Mouse (Mus musculus) hindbrain, embryonic 12.5 days (tissue): ENCODE measurements around the gene Rai14. TPM values are rescaled to one million over a fixed set of nuclear protein-coding genes. Genes with fewer than 3 reads are reported as not detected.

Experiments
- ATAC-seq: fragments of 200-750 bp; cut with Nextera tagmentation; 2 replicates; pipeline ENCODE4 v1.8.0; 2017; ENCODE audit warnings: moderate TSS enrichment; ENCODE audit not compliant: low FRiP score
- H3K27ac ChIP-seq: fragments of 300-500 bp; sonication (generic); 2 replicates; pipeline ENCODE4 v1.5.1; 2016; ENCODE audit warnings: mild to moderate bottlenecking
- H3K27me3 ChIP-seq: fragments of 300-500 bp; sonication (generic); 2 replicates; pipeline ENCODE4 v1.6.1; 2016; ENCODE audit warnings: mild to moderate bottlenecking
- H3K36me3 ChIP-seq: fragments of 300-500 bp; sonication (generic); 2 replicates; pipeline ENCODE4 v1.6.1; 2016; ENCODE audit warnings: mild to moderate bottlenecking
- H3K4me1 ChIP-seq: fragments of 300-500 bp; sonication (generic); 2 replicates; pipeline ENCODE4 v1.6.1; 2016
- H3K4me2 ChIP-seq: fragments of 300-500 bp; sonication (generic); replicated peaks from 2 replicates; pipeline ENCODE4 v1.6.1; 2016; ENCODE audit warnings: mild to moderate bottlenecking
- H3K4me3 ChIP-seq: fragments of 300-500 bp; sonication (generic); 2 replicates; pipeline ENCODE4 v1.5.1; 2016; ENCODE audit warnings: mild to moderate bottlenecking
- H3K9ac ChIP-seq: fragments of 300-500 bp; sonication (generic); 2 replicates; pipeline ENCODE4 v1.6.1; 2016; ENCODE audit warnings: mild to moderate bottlenecking, moderate library complexity
- H3K9me3 ChIP-seq: fragments of 300-500 bp; sonication (generic); replicated peaks from 2 replicates; pipeline ENCODE4 v1.6.1; 2016; ENCODE audit warnings: mild to moderate bottlenecking
- WGBS: fragments of 180-500 bp; shearing (Covaris S2); methylation state at CpG from one replicate; pipeline ENCODE4 v1.1.7; 2016; 5-methylcytosine and 5-hydroxymethylcytosine counted together
- polyA plus RNA-seq: library from polyadenylated mRNA; unstranded; fragments of >200 nt; fragmentation: Nextera tagmentation; extraction: Ambion mirVana; gene quantifications from 2 replicates; pipeline ENCODE4 v1.2.1, GENCODE M21; 2016

Rai14 gene
- polyA plus RNA-seq, 1 experiment from 2014 or later = 64.9 TPM

- Histone ChIP-seq H3K9me3 (peaks cover 5% of the 10 kb centered on the region), H3K4me1 (peaks cover 14% of the 10 kb centered on the region), H3K36me3 (peaks cover 7% of the 10 kb centered on the region; the same call in 1 of the 2 replicates), H3K9ac (no peak overlapping the region), H3K27me3 (no peaks in the 10 kb centered on the region), H3K27ac (no peak overlapping the region), H3K4me3 (no peak overlapping the region), H3K4me2 (no peak overlapping the region)
- WGBS = 92% methylated on average over 8 of the region's 8 CpGs
- no peak for ATAC-seq
Measured at GRCm38 (mm10) chr15:10621194-10621593, 93.2 kb downstream of the Rai14 start.

GRCm38 (mm10) chr15:10619678-10620077 lies 94.7 kb downstream of the Rai14 start:
- H3K4me1 ChIP-seq = peaks cover 12% of the 10 kb centered on the region
- no peak overlapping the region for H3K27ac ChIP-seq
- WGBS = 100% methylated on average over 3 of the region's 3 CpGs
- no peak for ATAC-seq
- peaks cover 5% of the 10 kb centered on the region for H3K9me3 ChIP-seq
- H3K4me2 ChIP-seq = no peak overlapping the region
- no peaks in the 10 kb centered on the region for H3K27me3 ChIP-seq
- no peak overlapping the region for H3K4me3 ChIP-seq
- H3K36me3 ChIP-seq = peaks cover 7% of the 10 kb centered on the region; the same call in 1 of the 2 replicates
- H3K9ac ChIP-seq = no peak overlapping the region

GRCm38 (mm10) chr15:10618276-10618675 lies 96.1 kb downstream of the Rai14 start:
- 0 out of 2 replicates have a peak, but pooled peaks cover 2% of the 10 kb centered on the region for H3K4me1 ChIP-seq
- no peaks in the 10 kb centered on the region for H3K27me3 ChIP-seq
- no peak overlapping the region for H3K4me2 ChIP-seq
- WGBS = 95% methylated on average over 2 of the region's 2 CpGs
- peaks cover 7% of the 10 kb centered on the region; the same call in 1 of the 2 replicates for H3K36me3 ChIP-seq
- peaks cover 5% of the 10 kb centered on the region for H3K9me3 ChIP-seq
- no peak overlapping the region for H3K4me3 ChIP-seq
- no peak overlapping the region for H3K9ac ChIP-seq
- H3K27ac ChIP-seq = no peak overlapping the region
- no peak for ATAC-seq

- WGBS = 79% methylated on average over 6 of the region's 6 CpGs
- Histone ChIP-seq H3K27me3 (no peaks in the 10 kb centered on the region), H3K9ac (no peak overlapping the region), H3K4me1 (0 out of 2 replicates have a peak, but pooled peaks cover 2% of the 10 kb centered on the region), H3K4me2 (no peak overlapping the region), H3K4me3 (no peak overlapping the region), H3K9me3 (peaks cover 5% of the 10 kb centered on the region), H3K36me3 (peaks cover 7% of the 10 kb centered on the region; the same call in 1 of the 2 replicates), H3K27ac (no peak overlapping the region)
- ATAC-seq = no peak
Measured at GRCm38 (mm10) chr15:10616001-10616400, 98.4 kb downstream of the Rai14 start.

GRCm38 (mm10) chr15:10611040-10611439 lies 103.4 kb downstream of the Rai14 start:
- ATAC-seq = no peak
- no peak overlapping the region for H3K4me3 ChIP-seq
- no peak overlapping the region for H3K4me2 ChIP-seq
- H3K4me1 ChIP-seq = 0 out of 2 replicates have a peak, but pooled peaks cover 2% of the 10 kb centered on the region
- no peaks in the 10 kb centered on the region for H3K9me3 ChIP-seq
- H3K36me3 ChIP-seq = peaks cover 10% of the 10 kb centered on the region
- H3K9ac ChIP-seq = no peak overlapping the region
- H3K27me3 ChIP-seq = no peaks in the 10 kb centered on the region
- 56% methylated on average over 9 of the region's 9 CpGs for WGBS
- H3K27ac ChIP-seq = no peak overlapping the region

GRCm38 (mm10) chr15:10609107-10609506 lies 105.3 kb downstream of the Rai14 start:
- no peak for ATAC-seq
- H3K4me2 ChIP-seq = no peak overlapping the region
- H3K4me1 ChIP-seq = no peaks in the 10 kb centered on the region
- peaks cover 28% of the 10 kb centered on the region for H3K36me3 ChIP-seq
- WGBS = 87% methylated on average over 4 of the region's 4 CpGs
- H3K4me3 ChIP-seq = no peak overlapping the region
- no peak overlapping the region for H3K9ac ChIP-seq
- H3K9me3 ChIP-seq = no peaks in the 10 kb centered on the region
- H3K27me3 ChIP-seq = no peaks in the 10 kb centered on the region
- no peak overlapping the region for H3K27ac ChIP-seq

GRCm38 (mm10) chr15:10608508-10609098 lies 105.8 kb downstream of the Rai14 start:
- Histone ChIP-seq H3K36me3 (peaks cover 32% of the 10 kb centered on the region), H3K9me3 (no peaks in the 10 kb centered on the region), H3K9ac (no peak overlapping the region), H3K4me2 (no peak overlapping the region), H3K4me1 (no peaks in the 10 kb centered on the region), H3K4me3 (no peak overlapping the region), H3K27ac (no peak overlapping the region), H3K27me3 (no peaks in the 10 kb centered on the region)
- no peak for ATAC-seq
- WGBS = 81% methylated on average over 6 of the region's 6 CpGs

- 0 out of 2 replicates have a peak overlapping the region, but pooled peaks have one; percentile 49 for H3K27ac ChIP-seq
- no peak for ATAC-seq
- H3K4me3 ChIP-seq = no peak overlapping the region
- H3K4me2 ChIP-seq = no peak overlapping the region
- 64% methylated on average over 7 of the region's 7 CpGs for WGBS
- peaks cover 17% of the 10 kb centered on the region for H3K4me1 ChIP-seq
- no peaks in the 10 kb centered on the region for H3K27me3 ChIP-seq
- no peaks in the 10 kb centered on the region for H3K9me3 ChIP-seq
- H3K36me3 ChIP-seq = peaks cover 8% of the 10 kb centered on the region; the same call in 1 of the 2 replicates
- no peak overlapping the region for H3K9ac ChIP-seq
Measured at GRCm38 (mm10) chr15:10599413-10599812, 115.0 kb downstream of the Rai14 start.

GRCm38 (mm10) chr15:10598259-10599225 lies 115.9 kb downstream of the Rai14 start:
- WGBS = 40% methylated on average over 16 of the region's 16 CpGs
- no peak overlapping the region for H3K4me3 ChIP-seq
- H3K4me1 ChIP-seq = peaks cover 17% of the 10 kb centered on the region
- H3K9ac ChIP-seq = no peak overlapping the region
- H3K36me3 ChIP-seq = 0 out of 2 replicates have a peak, but pooled peaks cover 3% of the 10 kb centered on the region
- no peaks in the 10 kb centered on the region for H3K9me3 ChIP-seq
- no peak for ATAC-seq
- H3K4me2 ChIP-seq = no peak overlapping the region
- H3K27ac ChIP-seq = peak overlapping the region; percentile 52
- H3K27me3 ChIP-seq = no peaks in the 10 kb centered on the region

GRCm38 (mm10) chr15:10596871-10597270 lies 117.6 kb downstream of the Rai14 start:
- no peaks in the 10 kb centered on the region for H3K9me3 ChIP-seq
- no peak overlapping the region for H3K9ac ChIP-seq
- WGBS = 92% methylated on average over 9 of the region's 9 CpGs
- peaks cover 17% of the 10 kb centered on the region for H3K4me1 ChIP-seq
- no peaks in the 10 kb centered on the region for H3K27me3 ChIP-seq
- no peak overlapping the region for H3K27ac ChIP-seq
- no peak overlapping the region for H3K4me3 ChIP-seq
- no peak for ATAC-seq
- H3K4me2 ChIP-seq = no peak overlapping the region
- H3K36me3 ChIP-seq = 0 out of 2 replicates have a peak, but pooled peaks cover 3% of the 10 kb centered on the region

- Histone ChIP-seq H3K36me3 (0 out of 2 replicates have a peak, but pooled peaks cover 3% of the 10 kb centered on the region), H3K27ac (no peak overlapping the region), H3K4me2 (no peak overlapping the region), H3K9ac (no peak overlapping the region), H3K4me3 (no peak overlapping the region), H3K4me1 (peaks cover 17% of the 10 kb centered on the region), H3K27me3 (no peaks in the 10 kb centered on the region), H3K9me3 (no peaks in the 10 kb centered on the region)
- ATAC-seq = no peak
- 85% methylated on average over 6 of the region's 6 CpGs for WGBS
Measured at GRCm38 (mm10) chr15:10595408-10595807, 119.0 kb downstream of the Rai14 start.

GRCm38 (mm10) chr15:10594910-10595309 lies 119.5 kb downstream of the Rai14 start:
- peaks cover 14% of the 10 kb centered on the region for H3K4me1 ChIP-seq
- no peaks in the 10 kb centered on the region for H3K27me3 ChIP-seq
- WGBS = 85% methylated on average over 10 of the region's 10 CpGs
- H3K4me2 ChIP-seq = no peak overlapping the region
- ATAC-seq = no peak
- no peak overlapping the region for H3K9ac ChIP-seq
- H3K36me3 ChIP-seq = 0 out of 2 replicates have a peak, but pooled peaks cover 3% of the 10 kb centered on the region
- no peaks in the 10 kb centered on the region for H3K9me3 ChIP-seq
- no peak overlapping the region for H3K4me3 ChIP-seq
- H3K27ac ChIP-seq = no peak overlapping the region
